Mouse (Mus musculus) fat pad, adult 2 months (tissue): ENCODE data around the gene Lemd1.

ENCODE experiments used
- DNase-seq: peaks from one replicate; pipeline ENCODE4 v3.0.0-alpha.2; 2011; ENCODE audit warnings: low read depth, low spot score; ENCODE audit errors: extremely low read depth

Gene Lemd1

GRCm38 (mm10) chr1:132200562-132201510, 9.6 kb downstream of the Lemd1 start:
- no peak for DNase-seq

- DNase-seq, result no peak
These were observed 10.3 kb downstream of the Lemd1 start for GRCm38 (mm10) chr1:132201511-132201860.

GRCm38 (mm10) chr1:132201936-132202335, 10.7 kb downstream of the Lemd1 start:
- DNase-seq, result no peak

GRCm38 (mm10) chr1:132202771-132203170, 11.5 kb downstream of the Lemd1 start:
- DNase-seq, result no peak

GRCm38 (mm10) chr1:132205958-132206357, 14.7 kb downstream of the Lemd1 start:
- DNase-seq, result no peak

- DNase-seq, result no peak
These were observed 15.6 kb downstream of the Lemd1 start for GRCm38 (mm10) chr1:132206828-132207227.

GRCm38 (mm10) chr1:132208154-132208553, 16.9 kb downstream of the Lemd1 start:
- DNase-seq, result no peak

GRCm38 (mm10) chr1:132209400-132209799, 18.2 kb downstream of the Lemd1 start:
- DNase-seq, result no peak

- DNase-seq, result no peak
These were observed 19.7 kb downstream of the Lemd1 start for GRCm38 (mm10) chr1:132210922-132211321.

- DNase-seq, result no peak
These were observed 20.4 kb downstream of the Lemd1 start for GRCm38 (mm10) chr1:132211672-132212071.

- DNase-seq, result no peak
These were observed 21.0 kb downstream of the Lemd1 start for GRCm38 (mm10) chr1:132212218-132212617.

- no peak for DNase-seq
These were observed 21.8 kb downstream of the Lemd1 start for GRCm38 (mm10) chr1:132213076-132213475.

GRCm38 (mm10) chr1:132216276-132216675, 25.0 kb downstream of the Lemd1 start:
- no peak for DNase-seq

GRCm38 (mm10) chr1:132221627-132222026, 30.4 kb downstream of the Lemd1 start:
- DNase-seq, result no peak

- no peak for DNase-seq
These were observed 30.9 kb downstream of the Lemd1 start for GRCm38 (mm10) chr1:132222166-132222565.

- no peak for DNase-seq
These were observed 35.3 kb downstream of the Lemd1 start for GRCm38 (mm10) chr1:132226297-132227080.

- DNase-seq, result no peak
These were observed 38.4 kb downstream of the Lemd1 start, which contains the start of gene Gm10188 for GRCm38 (mm10) chr1:132229667-132230066. Gene Gm10188, minus strand, starts transcription at chr1:132229767.

- no peak for DNase-seq
These were observed 40.4 kb downstream of the Lemd1 start for GRCm38 (mm10) chr1:132231470-132232274.

GRCm38 (mm10) chr1:132233566-132233965, 42.3 kb downstream of the Lemd1 start:
- no peak for DNase-seq

GRCm38 (mm10) chr1:132234757-132235273, 43.6 kb downstream of the Lemd1 start:
- DNase-seq, result no peak
